Mouse (Mus musculus) gastrocnemius, postnatal 25 days (tissue): Measurements from ENCODE around the gene Syt9. TPM values are rescaled to one million over a fixed set of nuclear protein-coding genes. Genes with fewer than 3 reads are reported as not detected.
"Not testable (repeated sequence)": the region's sequence is repeated elsewhere in the genome, so short reads cannot be mapped to it uniquely, and the experiment has no call there.

Source experiments
- DNase-seq: peaks from one replicate; pipeline ENCODE4 v3.0.0; 2022
- total RNA-seq, 2 experiments: library from RNA; stranded (reverse); gene quantifications; 1 replicate in 1 of 2; 2 replicates in 1 of 2; pipeline ENCODE4 v1.2.3; 2021

The Syt9 gene
- total RNA-seq, 2 experiments from 2014 or later = 0.32 to 0.41 TPM

DNA sequence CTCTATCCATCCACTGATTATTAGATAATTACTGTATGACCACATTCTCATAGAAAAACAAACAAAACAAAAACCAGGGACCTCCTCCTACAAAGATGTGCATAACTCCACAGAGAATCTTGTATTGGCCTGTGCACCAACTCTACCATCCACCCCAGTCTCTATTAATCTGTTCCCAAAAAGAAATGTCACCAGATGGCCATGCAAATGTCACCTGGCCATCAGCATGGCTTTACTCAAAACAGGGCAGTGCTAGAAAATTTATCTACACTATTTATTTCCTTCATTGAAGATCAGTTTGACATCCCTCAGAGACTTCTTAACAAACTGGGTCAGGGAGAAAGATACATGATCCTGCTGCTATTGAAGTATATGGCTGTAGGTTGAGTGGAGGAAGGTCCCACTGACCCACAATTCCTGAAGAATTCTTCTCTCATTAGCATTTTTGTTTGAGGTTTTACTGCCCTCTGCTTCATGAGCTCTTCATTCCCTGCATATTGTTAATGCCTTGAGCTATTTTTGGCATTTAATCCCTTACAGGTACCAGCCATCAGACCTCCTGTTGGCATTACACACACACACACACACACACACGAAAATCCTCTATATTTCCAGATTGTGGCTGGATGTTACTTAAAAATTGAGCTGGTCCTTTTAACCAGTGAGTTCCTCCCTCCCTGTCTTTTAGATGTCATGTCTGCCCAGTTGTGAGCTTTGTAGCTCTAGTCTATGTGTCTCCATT, 91.3 kb downstream of the Syt9 start:
- DNase-seq = no peak

GRCm38 (mm10) chr7:107462962-107463361, 92.4 kb downstream of the Syt9 start:
- no peak for DNase-seq

DNA sequence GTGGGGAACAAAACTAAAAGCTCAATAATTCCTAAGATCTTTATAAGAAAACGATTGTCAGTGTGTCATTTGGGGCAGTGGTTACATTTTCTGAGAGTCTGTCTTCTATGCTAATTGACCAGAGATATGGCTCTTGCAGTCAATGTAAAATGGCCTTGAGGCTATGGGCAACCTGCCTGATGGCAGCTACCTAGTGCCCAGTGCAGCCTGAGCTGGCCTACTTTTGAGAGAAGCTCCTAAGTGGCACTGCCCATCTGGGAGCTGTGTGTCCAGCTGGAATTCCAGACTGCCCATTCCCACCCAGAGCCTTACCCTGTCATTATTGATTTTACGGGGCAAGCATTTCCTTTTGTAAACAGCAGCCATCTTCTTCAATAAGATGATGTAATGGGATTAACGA, 94.6 kb downstream of the Syt9 start:
- no peak for DNase-seq

- DNase-seq = no peak
Observed at GRCm38 (mm10) chr7:107478979-107479965, 108.7 kb downstream of the Syt9 start.

DNA sequence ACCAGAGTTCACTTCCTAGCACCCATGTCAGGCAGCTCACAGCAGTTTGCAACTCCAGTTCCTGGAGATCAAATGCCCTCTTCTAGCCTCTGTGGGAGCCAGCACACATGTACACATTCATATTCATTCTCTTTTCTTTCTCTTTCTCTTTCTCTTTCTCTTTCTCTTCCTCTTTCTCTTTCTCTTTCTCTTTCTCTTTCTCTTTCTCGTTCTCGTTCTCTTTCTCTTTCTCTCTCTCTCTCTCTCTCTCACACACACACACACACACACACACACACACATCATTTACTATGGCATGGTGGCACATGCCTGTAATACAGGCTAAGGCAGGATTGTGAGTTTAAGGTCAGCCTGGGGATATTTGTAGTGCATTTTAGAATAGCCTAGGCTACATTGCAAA, 115.2 kb downstream of the Syt9 start:
- DNase-seq = not testable (repeated sequence)

GRCm38 (mm10) chr7:107495428-107495827, 124.9 kb downstream of the Syt9 start:
- no peak for DNase-seq

GRCm38 (mm10) chr7:107496923-107497322, 126.4 kb downstream of the Syt9 start:
- no peak for DNase-seq

- DNase-seq = no peak
Observed at GRCm38 (mm10) chr7:107500641-107501040, 130.1 kb downstream of the Syt9 start.

DNA sequence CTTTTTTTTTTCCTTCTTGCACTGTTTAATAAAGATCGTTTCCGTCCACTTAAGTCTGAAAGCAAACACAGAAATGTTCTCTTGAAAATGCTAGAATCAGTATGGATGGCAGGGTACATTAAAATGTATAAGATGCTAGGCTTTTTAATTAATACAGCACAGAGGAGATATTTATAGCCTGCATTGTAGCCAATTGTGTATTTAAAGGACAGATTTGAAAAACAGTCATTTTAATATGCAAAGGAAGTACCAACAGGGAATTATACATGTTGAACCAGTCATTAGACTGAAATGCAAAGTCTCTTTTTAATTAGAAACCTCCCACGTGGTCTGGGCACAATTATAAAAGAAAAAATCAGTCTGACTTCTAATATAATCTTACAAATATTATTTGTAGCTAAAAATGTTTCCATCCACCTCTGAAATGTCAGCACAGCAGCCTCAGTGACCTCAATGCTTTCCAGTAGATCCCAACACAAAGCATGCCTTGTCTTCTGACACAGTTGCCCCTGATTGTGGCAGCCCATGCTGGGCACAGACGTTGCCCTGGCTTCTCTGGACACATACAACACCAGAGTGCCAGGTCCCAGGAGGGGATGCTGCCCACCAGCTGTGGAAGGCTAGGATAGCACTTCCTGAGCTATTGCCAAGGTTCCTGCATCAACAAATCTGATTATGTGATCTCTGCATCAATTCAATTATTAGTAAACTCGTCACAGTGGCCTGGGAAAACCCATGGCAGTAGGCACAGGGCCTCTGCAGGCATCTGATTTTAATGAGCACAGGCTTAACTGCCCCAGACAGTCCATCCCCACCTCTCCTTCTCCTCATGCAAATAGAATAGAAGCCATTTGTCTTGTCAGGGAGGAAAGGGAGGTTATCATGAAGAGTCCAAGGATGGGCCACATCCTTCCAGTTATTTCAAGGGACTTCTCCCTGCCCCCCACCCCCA, 134.5 kb downstream of the Syt9 start:
- DNase-seq = no peak

DNA sequence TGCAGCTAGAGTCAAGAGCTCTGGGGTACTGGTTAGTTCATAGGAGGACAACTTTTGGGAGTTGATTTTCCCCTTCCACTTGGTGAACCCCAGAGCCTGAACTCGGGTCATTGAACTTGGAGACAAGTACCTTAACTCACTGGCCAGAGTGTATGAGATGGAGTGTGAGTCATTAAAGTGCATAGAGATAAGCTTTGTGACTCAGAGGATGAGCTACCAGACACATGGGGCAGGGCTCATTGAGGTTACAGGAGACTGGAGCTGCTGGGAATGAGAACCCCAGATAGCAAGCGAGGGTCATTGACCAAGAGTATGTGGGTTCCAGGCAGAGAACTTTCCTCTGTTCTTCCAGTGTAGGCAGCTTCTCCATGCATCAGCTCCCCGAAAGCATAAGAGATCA, 137.4 kb downstream of the Syt9 start:
- DNase-seq = no peak

DNA sequence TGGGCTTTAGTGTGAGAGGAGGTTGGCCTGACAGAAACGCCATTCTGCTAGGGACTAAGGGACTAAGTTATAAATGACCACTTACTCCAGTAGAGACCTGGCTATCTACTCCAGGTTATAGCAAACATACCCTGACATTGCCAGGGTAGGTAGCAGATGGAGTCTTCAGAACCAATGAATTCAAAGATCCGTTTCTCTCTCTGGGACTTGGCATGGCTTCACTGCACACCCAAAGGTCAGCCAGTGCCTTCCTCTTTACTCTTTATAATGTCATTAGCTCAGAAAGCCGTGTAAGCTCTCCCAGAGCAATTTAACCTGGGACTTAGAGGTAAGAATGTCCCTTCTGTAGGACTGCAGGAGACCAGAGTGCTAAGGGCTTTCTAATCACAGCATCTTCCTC, 139.2 kb downstream of the Syt9 start:
- no peak for DNase-seq

DNA sequence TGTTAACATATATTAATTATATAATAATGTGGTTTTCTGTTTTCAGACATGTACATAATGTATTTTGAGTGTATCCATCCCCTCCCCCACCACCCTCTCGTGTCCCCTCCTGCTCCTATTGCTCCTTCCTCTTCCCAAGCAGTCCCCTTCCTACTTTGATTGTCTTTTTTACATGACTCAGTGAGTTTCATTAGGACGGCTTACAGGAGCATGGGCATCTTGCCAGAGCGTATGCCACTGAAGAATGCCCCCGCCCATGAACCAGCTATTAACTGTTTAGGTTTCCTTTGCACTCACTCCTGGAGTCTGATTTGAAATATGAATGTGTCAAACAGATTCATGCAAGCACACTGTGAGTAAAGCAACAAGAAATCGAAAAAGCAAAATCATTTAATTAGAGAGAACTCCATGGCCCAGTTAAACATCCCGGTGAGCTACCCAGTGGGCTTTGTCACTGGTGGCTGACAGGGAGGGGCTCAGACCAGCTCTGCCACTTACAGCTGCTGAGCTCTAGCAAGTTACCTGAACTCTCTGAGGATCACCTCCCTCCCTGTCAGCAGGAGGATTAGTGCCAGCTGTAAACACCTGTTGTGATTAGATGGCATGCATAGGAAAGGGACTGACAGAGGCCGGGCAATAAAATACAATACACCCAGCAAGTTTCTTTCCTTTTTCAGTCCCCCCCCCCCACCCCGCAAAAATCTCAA, 146.3 kb downstream of the Syt9 start:
- DNase-seq = no peak

DNA sequence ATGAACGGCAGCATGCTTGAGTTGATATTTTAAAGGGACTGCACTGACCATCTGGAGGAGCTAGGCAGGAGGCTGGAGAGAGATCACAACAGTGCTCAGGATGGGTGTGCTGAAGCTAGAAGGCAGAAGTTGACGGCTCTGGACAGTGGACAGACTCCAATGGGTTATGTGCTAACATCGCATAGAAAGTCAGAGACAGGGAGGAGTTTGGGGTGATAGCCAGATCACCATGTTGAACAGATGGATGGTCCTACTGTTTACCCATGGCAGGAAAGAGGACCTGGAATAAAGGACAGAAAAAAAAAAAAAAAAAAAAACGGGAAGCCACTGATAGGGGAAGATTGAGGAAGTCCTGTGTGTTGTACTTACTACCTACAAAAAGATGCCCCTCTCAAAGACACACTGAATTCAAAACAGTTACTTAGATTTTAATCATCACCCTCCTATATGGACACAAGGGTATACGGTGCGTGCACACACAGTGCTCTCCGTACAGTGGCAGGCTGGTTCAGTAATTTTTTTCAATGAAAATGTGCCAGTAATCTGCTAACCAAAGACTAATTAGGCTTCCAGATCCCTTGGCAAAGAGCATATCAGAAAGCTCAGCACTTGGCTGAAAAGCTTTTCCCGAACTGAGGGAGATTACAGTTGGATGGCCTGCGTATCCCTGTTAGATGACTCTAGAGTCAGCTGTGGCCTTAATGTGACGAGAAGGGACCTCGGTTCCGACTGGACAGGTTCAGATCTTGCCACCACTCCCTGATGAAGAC, 148.9 kb downstream of the Syt9 start:
- DNase-seq = no peak

DNA sequence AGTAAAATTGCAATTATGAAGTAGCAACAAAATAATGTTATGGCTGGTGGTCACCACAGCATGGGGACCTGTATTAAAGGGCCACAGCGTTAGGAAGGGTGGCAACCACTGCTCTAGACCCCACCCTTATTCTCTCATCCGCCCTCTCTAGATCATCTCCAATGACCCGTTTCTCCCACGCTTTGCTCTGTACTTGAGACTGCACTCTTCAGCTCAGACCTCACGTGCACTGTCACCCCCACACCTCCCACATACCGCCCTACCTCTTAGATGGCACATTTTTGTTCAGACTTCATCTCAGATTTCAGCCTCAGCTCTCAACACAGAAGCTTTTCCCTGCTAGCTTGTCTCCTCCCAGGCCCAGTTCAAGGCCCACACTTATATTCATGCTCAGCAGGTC, 150.9 kb downstream of the Syt9 start:
- no peak for DNase-seq

DNA sequence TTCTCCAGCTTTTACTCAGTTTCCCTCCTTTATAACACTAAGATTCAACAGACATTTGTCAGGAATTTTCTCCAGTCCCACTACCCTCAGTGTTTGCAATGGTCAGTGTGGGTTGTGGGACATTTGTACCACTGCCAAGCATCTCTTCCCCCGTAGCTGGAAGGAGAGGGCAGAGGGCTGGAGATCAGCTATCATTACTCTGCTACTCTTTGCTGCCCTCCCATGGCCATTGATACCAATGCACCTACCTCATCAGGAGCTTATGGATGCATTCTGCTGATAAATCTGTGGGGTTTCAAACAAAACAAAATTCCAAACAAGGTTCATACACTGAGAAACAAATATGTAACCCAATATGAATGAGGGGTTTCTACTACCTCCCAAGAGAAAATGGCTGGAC, 155.8 kb downstream of the Syt9 start:
- DNase-seq = no peak

- DNase-seq = no peak
Observed at GRCm38 (mm10) chr7:107528169-107528772, 157.7 kb downstream of the Syt9 start.

DNA sequence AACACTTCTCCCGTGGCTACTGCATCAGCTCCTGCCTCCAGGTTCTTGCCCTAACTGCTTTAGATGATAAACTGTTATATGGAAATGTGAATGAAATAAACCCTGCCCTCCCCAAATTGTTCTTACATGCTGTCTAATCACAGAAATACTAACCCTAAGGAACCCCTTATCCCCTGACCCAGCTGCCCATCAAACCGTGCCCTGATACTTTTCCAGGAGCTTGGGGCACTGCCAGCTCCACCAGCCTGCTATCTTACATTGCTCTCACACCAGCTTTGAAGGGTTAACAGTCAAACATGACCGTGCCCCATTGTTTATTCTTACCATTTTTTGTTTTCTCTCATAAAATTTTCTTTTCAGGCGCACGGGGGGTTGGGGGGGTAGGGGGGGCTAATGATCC, 158.8 kb downstream of the Syt9 start:
- DNase-seq = no peak

DNA sequence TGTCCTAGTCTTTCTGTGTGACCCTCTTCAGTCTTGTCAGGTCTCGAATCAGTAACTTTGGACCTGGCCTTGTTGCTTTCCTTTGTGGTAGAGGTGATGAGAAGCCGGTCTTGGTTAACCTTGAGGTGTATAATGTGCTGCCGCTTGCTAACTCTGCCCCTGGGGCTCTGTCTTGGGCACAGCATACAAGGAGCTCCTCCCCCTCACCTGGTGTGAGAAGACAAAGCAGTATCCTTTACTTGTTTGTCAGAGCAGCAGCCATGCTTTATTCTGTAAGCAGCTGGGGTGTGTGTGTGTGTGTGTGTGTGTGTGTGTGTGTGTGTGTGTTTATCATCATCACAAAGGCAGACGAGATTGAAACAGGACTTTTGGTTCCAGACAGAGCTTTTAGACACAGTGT, 164.8 kb downstream of the Syt9 start:
- DNase-seq = no peak

DNA sequence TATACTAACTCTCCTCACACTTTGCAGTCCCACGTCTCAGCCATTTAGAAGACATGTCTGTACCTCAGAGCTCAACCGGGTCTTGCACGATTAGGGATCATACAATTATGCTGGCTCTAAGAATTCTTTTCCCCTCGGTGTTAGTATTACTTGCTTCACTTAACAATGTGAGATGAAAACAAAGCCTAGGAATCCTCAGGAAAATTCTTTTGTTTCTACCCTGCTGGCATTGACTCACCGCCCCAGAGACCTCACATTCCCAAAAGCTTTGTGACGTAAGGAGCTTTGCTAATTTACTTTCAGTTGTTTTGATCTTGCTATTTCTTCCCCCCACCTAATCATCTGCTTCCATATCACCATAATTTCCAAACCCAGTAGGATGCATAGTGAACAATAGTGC, 166.0 kb downstream of the Syt9 start:
- no peak for DNase-seq

DNA sequence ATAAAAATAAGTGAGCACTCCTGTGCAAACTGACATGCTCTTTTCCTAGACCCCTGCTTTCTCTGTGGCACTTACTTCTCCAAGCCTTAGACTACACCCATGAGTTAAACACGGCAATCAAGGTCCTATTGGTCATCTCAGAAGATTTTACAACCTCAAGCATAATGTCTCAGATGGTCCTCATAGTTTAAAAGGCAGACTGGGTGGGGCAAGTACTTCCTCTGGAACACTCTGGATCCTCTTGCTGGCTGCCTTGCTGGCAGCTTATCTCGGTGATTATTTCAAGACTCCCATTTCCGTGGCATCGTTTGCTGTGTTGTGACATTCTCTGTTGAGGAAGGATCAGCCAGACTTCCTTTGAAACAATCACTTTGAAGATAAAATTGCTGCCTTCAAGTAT, 169.5 kb downstream of the Syt9 start:
- no peak for DNase-seq
